ENCODE assay signal across 1 mouse cellular context in the genomic region with DNA sequence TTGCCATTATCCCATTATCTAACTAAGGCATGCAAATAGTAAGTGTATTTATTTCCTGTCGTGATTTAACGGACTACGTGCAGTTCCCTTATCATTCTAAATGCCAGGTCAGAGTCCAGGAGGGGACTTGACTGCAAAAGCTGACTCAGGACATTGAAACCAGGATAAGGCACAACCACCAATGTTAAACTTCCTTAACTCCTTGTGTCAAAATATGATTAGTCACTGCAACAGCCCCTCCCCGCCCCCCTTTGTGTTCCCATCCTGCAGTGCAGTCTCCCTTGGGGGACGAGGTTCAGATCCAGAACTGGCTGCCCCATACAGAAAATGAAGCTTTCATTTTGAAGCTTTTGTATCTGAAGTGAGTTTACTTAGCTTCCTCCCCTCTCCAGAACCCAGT.
TF ChIP-seq lines count a peak whose summit lies in the region.

No protein-coding gene starts in this region.

TF ChIP-seq in MEL, 35 proteins besides CTCF, POLR2A, EP300 and RAD21 (continued from another document):
- TF ChIP-seq MXI1 (IDR thresholded peaks at IDR 0.05; ENCODE audit: low read depth, low read length) = no peak; the same call in 1 of the 2 replicates
- no peak for TF ChIP-seq USF1 (IDR thresholded peaks at IDR 0.05; ENCODE audit: low read depth, low read length)
- no peak for TF ChIP-seq GABPA (IDR thresholded peaks at IDR 0.05; ENCODE audit: low read depth, low read length)
- TF ChIP-seq ELF1 (IDR thresholded peaks at IDR 0.05; ENCODE audit: low read depth, low read length) = peak; percentile 47
- TF ChIP-seq GATA1 (IDR thresholded peaks at IDR 0.05; ENCODE audit: low read depth, low read length) = peak; percentile 89
- TF ChIP-seq MAFK (IDR thresholded peaks at IDR 0.05; ENCODE audit: borderline replicate concordance, low read depth, low read length) = peak; percentile 95
- TF ChIP-seq ETS1 (IDR thresholded peaks at IDR 0.05; ENCODE audit: low read depth, low read length) = peak; percentile 90
